Mouse (Mus musculus): ENCODE measurements around the gene Tmem150c. TPM values are rescaled to one million over a fixed set of nuclear protein-coding genes. Genes with fewer than 3 reads are reported as not detected.

Gene Tmem150c
- polyA plus RNA-seq, 1 experiment from 2014 or later, result 14.6 TPM

DNA sequence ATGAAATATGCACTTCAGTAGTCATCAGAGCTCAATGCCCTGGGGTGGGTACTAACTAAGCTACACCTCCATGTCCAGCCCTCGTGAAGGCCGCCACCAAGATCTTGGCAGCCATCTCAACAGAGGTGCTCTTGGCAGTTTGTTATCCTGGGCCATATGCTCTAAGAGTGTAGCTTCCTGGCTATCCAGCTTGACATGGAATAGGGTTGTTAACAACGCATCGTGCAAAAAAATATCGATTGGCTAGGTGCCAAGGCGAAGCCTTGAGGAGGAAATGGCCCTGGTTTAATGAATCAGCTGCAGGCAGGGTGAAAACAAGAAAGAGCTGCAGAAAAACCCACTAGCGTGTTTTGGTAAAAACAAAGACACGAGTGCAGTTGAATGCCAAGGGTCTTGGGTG lies 74.5 kb downstream of the Tmem150c start:
- no peaks in the 10 kb centered on the region for H3K36me3 ChIP-seq
- H3K4me1 ChIP-seq (replicated peaks), result peaks cover 30% of the 10 kb centered on the region
- 54% methylated on average over 8 of the region's 8 CpGs for WGBS
- H3K9ac ChIP-seq, result no peak overlapping the region
- H3K9me3 ChIP-seq, result no peaks in the 10 kb centered on the region
- no peak overlapping the region for H3K4me3 ChIP-seq
- peak overlapping the region; percentile 20; the same call in 1 of the 2 replicates for H3K27ac ChIP-seq (replicated peaks)
- no peaks in the 10 kb centered on the region for H3K27me3 ChIP-seq
- no peak overlapping the region for H3K4me2 ChIP-seq
- no peak; the same call in 1 of the 2 replicates for ATAC-seq (ENCODE audit: low read depth)

DNA sequence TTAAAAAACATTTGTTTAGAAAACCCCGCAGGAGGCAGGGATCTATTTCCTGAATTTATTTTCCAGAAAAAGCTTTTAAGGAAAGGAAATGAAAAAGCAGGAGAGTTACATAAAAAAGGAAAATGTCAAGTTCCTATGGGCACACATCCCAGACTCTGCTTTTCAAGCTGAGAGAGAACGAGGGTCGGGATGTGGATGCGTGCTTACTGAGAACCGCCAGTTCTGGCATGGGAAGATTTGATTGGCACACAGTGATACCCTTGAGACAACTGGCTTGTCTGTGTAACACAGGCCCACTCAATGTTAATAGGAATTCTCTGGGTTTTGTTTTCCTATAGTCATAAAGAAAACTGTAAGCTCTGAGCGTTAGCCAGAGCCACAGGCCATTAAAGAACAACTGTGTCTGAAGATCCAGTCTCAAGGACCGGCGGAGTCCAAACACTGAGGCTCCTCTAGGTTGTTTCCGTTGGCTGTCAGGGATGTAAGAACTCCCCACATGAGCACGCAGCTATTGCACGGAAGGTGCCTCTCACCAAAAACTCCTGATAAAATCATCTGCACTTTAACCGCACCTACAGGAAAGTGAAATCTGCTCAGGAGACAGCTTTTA lies 75.5 kb downstream of the Tmem150c start:
- H3K4me3 ChIP-seq, result no peak overlapping the region
- WGBS, result 57% methylated on average over 12 of the region's 12 CpGs
- 0 out of 2 replicates have a peak overlapping the region, but pooled peaks have one; percentile 15 for H3K27ac ChIP-seq (replicated peaks)
- H3K36me3 ChIP-seq, result no peaks in the 10 kb centered on the region
- H3K9me3 ChIP-seq, result no peaks in the 10 kb centered on the region
- peaks cover 33% of the 10 kb centered on the region for H3K4me1 ChIP-seq (replicated peaks)
- H3K27me3 ChIP-seq, result no peaks in the 10 kb centered on the region
- H3K4me2 ChIP-seq, result no peak overlapping the region
- no peak for ATAC-seq (ENCODE audit: low read depth)
- H3K9ac ChIP-seq, result no peak overlapping the region

DNA sequence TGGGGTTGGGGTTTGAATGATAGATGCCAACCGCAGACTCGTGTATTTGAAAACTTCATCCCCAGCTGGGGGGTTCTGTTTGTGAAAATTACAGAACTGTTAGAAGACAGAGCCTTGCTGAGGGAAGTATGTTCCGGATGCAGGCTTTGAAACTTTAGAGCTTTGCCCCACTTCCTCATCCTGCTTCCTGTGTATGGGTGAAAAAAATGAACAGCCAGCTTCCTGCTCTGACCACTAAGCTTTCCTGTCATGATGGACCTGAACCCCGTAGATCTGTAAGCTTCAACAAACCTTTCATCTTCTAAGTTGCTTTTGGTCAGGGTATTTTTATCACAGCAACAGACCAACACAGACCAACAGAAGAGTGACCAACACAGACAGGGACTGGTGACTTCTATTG lies 77.6 kb downstream of the Tmem150c start:
- H3K4me1 ChIP-seq (replicated peaks), result peaks cover 43% of the 10 kb centered on the region
- H3K9me3 ChIP-seq, result no peaks in the 10 kb centered on the region
- no peak overlapping the region for H3K27ac ChIP-seq (replicated peaks)
- H3K4me3 ChIP-seq, result no peak overlapping the region
- ATAC-seq (ENCODE audit: low read depth), result no peak
- H3K36me3 ChIP-seq, result no peaks in the 10 kb centered on the region
- 93% methylated on average over 4 of the region's 4 CpGs for WGBS
- H3K4me2 ChIP-seq, result no peak overlapping the region
- H3K27me3 ChIP-seq, result no peaks in the 10 kb centered on the region
- no peak overlapping the region for H3K9ac ChIP-seq

DNA sequence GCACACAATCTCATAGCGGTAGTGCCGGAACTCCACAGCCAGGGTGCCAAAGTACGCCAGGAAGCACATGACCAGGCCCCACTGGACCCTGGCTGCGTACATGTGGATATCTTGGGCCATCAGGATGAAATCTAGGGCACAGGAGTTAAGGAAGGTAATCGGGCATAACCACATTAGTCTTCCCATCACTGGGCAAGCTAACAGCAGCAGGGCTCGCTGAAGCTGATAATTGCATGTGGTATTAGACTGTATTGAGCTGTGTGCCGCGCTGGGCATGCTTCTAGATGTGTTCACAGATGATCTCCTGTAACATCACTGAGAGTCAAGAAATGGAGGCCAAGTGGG lies 79.7 kb downstream of the Tmem150c start:
- Histone ChIP-seq H3K36me3 (no peaks in the 10 kb centered on the region; the same call in 1 of the 2 replicates), H3K9ac (no peak overlapping the region), H3K4me3 (no peak overlapping the region), H3K9me3 (no peaks in the 10 kb centered on the region), H3K4me2 (peak overlapping the region; percentile 52), H3K27ac (replicated peaks) (no peak overlapping the region), H3K4me1 (replicated peaks) (peaks cover 30% of the 10 kb centered on the region), H3K27me3 (no peaks in the 10 kb centered on the region)
- 80% methylated on average over 8 of the region's 8 CpGs for WGBS
- peak; percentile 42; the same call in 1 of the 2 replicates for ATAC-seq (ENCODE audit: low read depth)

DNA sequence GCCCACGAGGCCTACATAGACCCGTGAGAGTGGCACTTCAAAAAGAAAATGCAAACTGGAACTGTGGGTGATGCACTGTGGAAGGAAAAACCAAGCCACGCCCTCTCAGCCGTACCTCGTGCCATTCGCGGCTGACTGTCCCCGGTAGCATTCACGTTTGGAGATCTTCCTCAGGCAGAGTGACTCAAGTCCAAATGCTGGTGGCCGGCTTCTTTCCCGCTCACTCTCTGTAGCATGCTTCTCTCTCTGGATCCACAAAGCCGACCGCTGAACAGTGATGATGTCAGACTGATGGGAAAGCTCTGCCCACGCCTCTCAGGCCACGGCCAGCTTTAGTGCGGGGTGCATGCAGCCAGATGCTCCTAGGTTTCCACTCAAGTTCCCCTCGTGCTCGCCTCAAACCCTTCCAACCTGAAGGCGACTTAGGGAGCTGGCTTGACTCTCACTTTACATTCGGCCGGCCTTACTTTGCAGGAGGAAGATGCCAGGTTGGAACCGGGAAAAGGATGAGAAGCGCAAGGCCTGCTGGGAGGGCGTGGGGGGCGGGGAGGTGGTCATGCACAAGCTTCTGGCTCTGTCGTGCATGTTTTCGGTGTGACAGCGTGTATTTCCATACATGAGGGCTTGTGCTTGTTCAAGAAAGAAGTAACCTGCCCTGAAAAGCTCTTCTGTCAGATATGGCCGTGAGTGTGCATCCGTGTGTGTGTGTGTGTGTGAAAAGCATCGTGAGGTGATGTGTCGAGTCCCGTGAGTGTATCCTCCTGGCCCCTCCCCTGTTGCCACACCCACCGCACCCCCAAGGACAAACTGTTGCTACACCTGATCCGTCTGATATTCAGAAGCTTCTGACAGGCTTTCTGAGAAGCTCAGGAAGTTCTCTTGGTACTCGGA lies 80.3 kb downstream of the Tmem150c start:
- Histone ChIP-seq H3K4me3 (peak overlapping the region; percentile 28), H3K4me2 (peak overlapping the region; percentile 52), H3K9ac (peak overlapping the region; percentile 59)

DNA sequence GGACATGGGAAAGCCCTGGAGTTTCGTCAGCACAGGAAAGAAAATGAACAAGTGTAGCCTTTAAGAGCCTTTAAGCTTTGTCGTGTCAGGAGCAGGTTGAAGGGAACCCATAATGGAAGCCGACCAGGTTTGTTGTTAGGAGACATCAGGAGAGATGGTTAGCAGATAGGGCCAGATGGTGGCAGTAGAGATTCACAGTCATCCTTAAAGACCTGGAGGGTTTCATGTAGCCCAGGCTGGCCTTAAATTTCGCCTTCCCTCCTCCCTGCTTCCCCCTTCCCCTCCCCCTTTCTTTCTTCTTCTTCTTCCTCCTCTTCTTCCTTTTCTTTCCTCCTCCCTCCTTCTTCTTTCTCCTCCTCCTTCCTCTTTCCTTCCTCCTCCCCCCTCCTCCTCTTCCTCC lies 85.0 kb downstream of the Tmem150c start:
- no peaks in the 10 kb centered on the region for H3K27me3 ChIP-seq
- WGBS, result 62% methylated on average over 4 of the region's 4 CpGs

More for the DNA sequence above, 80.3 kb downstream of the Tmem150c start:
- WGBS, result 36% methylated on average over 36 of the region's 36 CpGs
- Histone ChIP-seq H3K9me3 (no peaks in the 10 kb centered on the region), H3K27me3 (no peaks in the 10 kb centered on the region), H3K4me1 (replicated peaks) (peaks cover 27% of the 10 kb centered on the region), H3K36me3 (no peaks in the 10 kb centered on the region; the same call in 1 of the 2 replicates), H3K27ac (replicated peaks) (peak overlapping the region; percentile 13; the same call in 1 of the 2 replicates)
- ATAC-seq (ENCODE audit: low read depth), result peak; percentile 67

DNA sequence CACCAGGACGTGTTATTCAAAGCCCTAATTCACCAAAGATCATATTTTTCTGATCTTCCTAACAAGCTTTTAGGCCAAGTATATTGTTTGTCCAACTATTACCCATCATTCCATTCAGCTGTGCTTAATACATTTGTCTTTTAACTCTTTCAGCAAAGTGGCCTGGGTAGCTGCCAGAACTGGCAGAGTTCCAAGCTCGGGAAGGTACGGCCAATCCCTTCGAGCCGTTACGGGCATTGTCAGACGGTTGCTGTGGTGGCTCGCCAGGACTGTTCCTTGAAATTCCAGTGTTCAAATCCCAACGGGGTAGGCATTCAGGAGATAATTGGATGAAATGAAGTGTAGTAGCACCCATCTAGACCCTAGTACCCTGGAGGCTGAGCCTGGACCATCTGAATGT lies 87.1 kb downstream of the Tmem150c start:
- Histone ChIP-seq H3K27ac (replicated peaks) (no peak overlapping the region), H3K36me3 (peaks cover 32% of the 10 kb centered on the region), H3K9me3 (no peaks in the 10 kb centered on the region), H3K4me1 (replicated peaks) (peaks cover 8% of the 10 kb centered on the region; the same call in 1 of the 2 replicates), H3K9ac (no peak overlapping the region), H3K4me3 (no peak overlapping the region), H3K4me2 (no peak overlapping the region), H3K27me3 (no peaks in the 10 kb centered on the region)
- 44% methylated on average over 9 of the region's 9 CpGs for WGBS
- ATAC-seq (ENCODE audit: low read depth), result no peak

More for the DNA sequence above, 85.0 kb downstream of the Tmem150c start:
- Histone ChIP-seq H3K4me2 (no peak overlapping the region), H3K9ac (no peak overlapping the region), H3K36me3 (peaks cover 17% of the 10 kb centered on the region), H3K4me1 (replicated peaks) (peaks cover 21% of the 10 kb centered on the region; the same call in 1 of the 2 replicates), H3K9me3 (no peaks in the 10 kb centered on the region), H3K4me3 (no peak overlapping the region), H3K27ac (replicated peaks) (no peak overlapping the region)
- no peak for ATAC-seq (ENCODE audit: low read depth)

DNA sequence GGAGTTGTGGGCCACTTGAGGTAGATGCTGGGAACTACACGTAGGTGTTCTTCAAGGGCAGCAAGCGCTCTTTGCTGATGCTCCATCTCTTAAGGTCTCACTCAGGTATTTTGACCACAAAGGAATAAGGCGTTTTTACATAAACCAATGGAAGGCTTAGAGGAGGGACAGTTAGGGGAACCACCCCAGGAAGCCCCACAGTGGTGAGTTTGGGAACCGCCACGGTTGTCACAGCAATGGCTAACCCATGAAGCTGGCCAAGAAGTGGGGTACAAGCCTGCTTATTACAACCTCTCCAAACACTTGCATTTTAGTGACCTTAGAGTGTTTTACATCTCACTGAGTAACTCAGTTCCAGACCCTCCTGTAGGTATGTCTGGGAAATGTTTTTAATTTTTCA lies 88.1 kb downstream of the Tmem150c start:
- ATAC-seq (ENCODE audit: low read depth), result no peak
- WGBS, result 91% methylated on average over 5 of the region's 5 CpGs
- peaks cover 6% of the 10 kb centered on the region; the same call in 1 of the 2 replicates for H3K4me1 ChIP-seq (replicated peaks)
- no peaks in the 10 kb centered on the region for H3K27me3 ChIP-seq
- H3K4me3 ChIP-seq, result no peak overlapping the region
- peaks cover 41% of the 10 kb centered on the region for H3K36me3 ChIP-seq
- H3K27ac ChIP-seq (replicated peaks), result no peak overlapping the region
- H3K4me2 ChIP-seq, result no peak overlapping the region
- no peaks in the 10 kb centered on the region for H3K9me3 ChIP-seq
- H3K9ac ChIP-seq, result no peak overlapping the region

DNA sequence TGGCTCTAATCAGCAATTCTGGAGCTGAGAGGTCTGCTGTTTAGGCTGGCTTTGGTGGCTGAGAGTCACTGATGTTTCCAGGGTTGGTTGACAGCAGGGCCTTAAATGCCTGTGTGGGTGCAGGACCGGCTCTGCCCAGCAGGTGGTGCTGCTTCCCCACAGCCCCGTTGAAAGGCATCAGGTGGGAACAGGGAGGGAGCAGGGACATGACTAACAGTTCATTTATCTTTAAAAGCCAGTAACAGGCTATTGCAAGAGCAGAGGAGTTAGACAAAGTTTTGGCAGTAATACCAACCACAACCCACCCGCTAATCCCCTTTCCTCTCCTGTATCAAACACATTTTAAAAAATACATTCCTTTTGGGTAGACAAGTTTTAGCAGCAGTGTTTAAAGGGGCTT lies 89.4 kb downstream of the Tmem150c start:
- peaks cover 6% of the 10 kb centered on the region; the same call in 1 of the 2 replicates for H3K4me1 ChIP-seq (replicated peaks)
- ATAC-seq (ENCODE audit: low read depth), result peak; percentile 63; the same call in 1 of the 2 replicates
- no peak overlapping the region for H3K4me3 ChIP-seq
- H3K4me2 ChIP-seq, result no peak overlapping the region
- H3K27ac ChIP-seq (replicated peaks), result no peak overlapping the region
- no peak overlapping the region for H3K9ac ChIP-seq
- H3K9me3 ChIP-seq, result no peaks in the 10 kb centered on the region
- peaks cover 52% of the 10 kb centered on the region for H3K36me3 ChIP-seq
- 32% methylated on average over 3 of the region's 3 CpGs for WGBS
- H3K27me3 ChIP-seq, result no peaks in the 10 kb centered on the region

DNA sequence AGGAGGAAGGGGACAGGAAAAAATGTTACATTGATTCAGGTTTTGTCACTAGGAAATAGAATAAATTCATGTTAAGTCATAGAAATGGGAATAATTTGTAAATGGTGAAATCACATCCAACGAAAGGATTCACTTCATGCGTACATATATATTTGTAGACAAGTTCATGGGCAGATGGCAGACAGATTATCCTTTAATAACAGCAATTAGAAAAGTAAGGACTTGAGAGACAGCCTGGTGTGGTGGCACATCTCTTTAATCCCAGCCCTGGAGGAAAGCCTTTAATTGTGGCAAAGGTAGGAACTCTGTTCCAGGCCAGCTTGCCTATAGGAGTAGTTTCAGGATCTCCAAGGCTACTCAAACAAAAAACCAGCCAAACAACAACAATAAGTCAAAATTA lies 90.1 kb downstream of the Tmem150c start:
- H3K4me2 ChIP-seq, result no peak overlapping the region
- 97% methylated on average over 2 of the region's 2 CpGs for WGBS
- no peaks in the 10 kb centered on the region for H3K27me3 ChIP-seq
- H3K27ac ChIP-seq (replicated peaks), result no peak overlapping the region
- no peaks in the 10 kb centered on the region for H3K9me3 ChIP-seq
- peaks cover 59% of the 10 kb centered on the region for H3K36me3 ChIP-seq
- peaks cover 6% of the 10 kb centered on the region; the same call in 1 of the 2 replicates for H3K4me1 ChIP-seq (replicated peaks)
- ATAC-seq (ENCODE audit: low read depth), result no peak
- H3K9ac ChIP-seq, result no peak overlapping the region
- no peak overlapping the region for H3K4me3 ChIP-seq

DNA sequence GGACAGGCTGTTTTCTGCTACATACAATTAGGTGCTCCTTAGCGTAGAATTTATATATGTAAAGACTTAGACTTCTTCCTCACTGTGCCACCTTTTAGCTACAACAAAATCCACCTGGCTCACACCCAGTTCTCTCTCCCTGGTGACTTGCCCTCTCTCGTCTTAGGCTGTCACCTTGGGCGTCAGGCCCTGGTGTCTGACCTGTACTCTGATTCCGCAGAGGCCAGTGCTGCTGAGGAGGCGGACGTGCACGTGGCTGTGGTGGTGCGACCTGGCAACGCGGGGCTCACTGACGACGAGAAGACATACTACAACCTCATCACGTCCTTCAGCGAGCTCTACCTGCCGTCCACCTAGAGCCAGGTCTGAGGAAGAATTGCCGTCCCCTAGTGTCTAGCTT lies 92.0 kb downstream of the Tmem150c start:
- no peak for ATAC-seq (ENCODE audit: low read depth)
- Histone ChIP-seq H3K4me3 (no peak overlapping the region), H3K9me3 (no peaks in the 10 kb centered on the region), H3K4me2 (no peak overlapping the region), H3K27me3 (no peaks in the 10 kb centered on the region), H3K4me1 (replicated peaks) (peaks cover 3% of the 10 kb centered on the region; the same call in 1 of the 2 replicates), H3K36me3 (peaks cover 63% of the 10 kb centered on the region), H3K9ac (no peak overlapping the region), H3K27ac (replicated peaks) (no peak overlapping the region)
- 95% methylated on average over 16 of the region's 16 CpGs for WGBS

DNA sequence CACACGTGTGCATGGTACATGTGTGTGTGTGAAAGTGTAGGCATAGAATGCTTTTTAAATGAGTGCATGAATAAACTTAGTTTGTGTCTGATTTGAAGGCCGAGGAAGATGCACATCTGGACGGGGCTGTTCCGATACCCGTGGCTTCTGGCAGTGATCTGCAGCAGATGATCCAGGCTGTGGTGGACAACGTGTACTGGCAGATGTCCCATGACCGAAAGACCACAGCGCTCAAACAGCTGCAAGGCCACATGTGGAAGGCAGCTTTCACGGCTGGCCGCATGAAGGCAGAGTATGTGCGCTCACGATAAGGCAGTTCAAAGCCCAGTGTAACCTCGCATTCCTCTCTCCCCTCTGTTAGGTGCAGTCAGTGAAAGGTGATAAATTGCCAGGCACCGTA lies 98.7 kb downstream of the Tmem150c start:
- Histone ChIP-seq H3K4me3 (no peak overlapping the region), H3K27ac (replicated peaks) (no peak overlapping the region), H3K4me2 (no peak overlapping the region), H3K9me3 (no peaks in the 10 kb centered on the region), H3K36me3 (peaks cover 64% of the 10 kb centered on the region), H3K27me3 (no peaks in the 10 kb centered on the region), H3K4me1 (replicated peaks) (peaks cover 25% of the 10 kb centered on the region), H3K9ac (no peak overlapping the region)
- ATAC-seq (ENCODE audit: low read depth), result no peak
- WGBS, result 94% methylated on average over 14 of the region's 14 CpGs
